17 mouse cellular contexts compared by ENCODE assay signal in the genomic region with DNA sequence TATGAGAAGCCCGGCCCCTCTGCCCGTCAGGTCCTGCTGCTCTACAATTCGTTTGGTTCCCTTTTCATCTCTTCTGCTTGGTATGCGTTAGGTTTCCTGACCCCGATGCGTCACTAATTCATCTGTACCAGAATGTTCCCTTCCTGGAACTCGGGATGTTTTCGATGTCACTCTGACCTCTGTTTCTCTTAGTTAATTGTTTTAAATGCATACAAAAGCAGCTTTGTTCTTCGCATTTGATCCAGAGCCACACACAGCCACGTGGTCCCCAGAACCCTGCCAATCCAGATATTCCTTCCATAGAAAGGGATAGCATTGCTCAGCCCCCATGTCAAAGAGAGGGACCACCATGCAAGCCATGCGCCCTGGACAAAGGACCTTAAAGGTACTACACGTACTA. TPM values are rescaled to one million over a fixed set of nuclear protein-coding genes. Genes with fewer than 3 reads are reported as not detected.
DNase-seq lines count a peak whose midpoint lies in the region; TF ChIP-seq lines count a peak whose summit lies in the region.
"Had no signal": no experiment of that assay in that cellular context is flagged by ENCODE, and none has a peak within 500 bp of the region (broad histone marks: within the 10 kb centered on the region; RNA-seq: fewer than 3 reads in every experiment).

No protein-coding gene starts in this region.

- peaks cover 11% of the 10 kb centered on the region for H3K36me3 ChIP-seq in heart, embryonic 10.5 days
- peaks cover 30% of the 10 kb centered on the region for H3K36me3 ChIP-seq in embryonic facial prominence, embryonic 10.5 days (replicated peaks)

- no peak overlapping the region for H3K4me3 ChIP-seq in heart, embryonic 10.5 days
- no peak overlapping the region for H3K4me3 ChIP-seq in embryonic facial prominence, embryonic 10.5 days
- no peak overlapping the region for H3K4me3 ChIP-seq in left cerebral cortex, adult 2 months
- H3K4me3 ChIP-seq: heart, embryonic 12.5 days; hindbrain, embryonic 12.5 days; kidney, embryonic 15.5 days; limb, embryonic 15.5 days; midbrain, embryonic 13.5 days had no signal

- intact Hi-C loops in left cerebral cortex, adult 2 months (cut with DNase I): no loop called here

- 80% methylated on average over 12 of the region's 12 CpGs for WGBS in heart, embryonic 10.5 days
- WGBS in embryonic facial prominence, embryonic 10.5 days: 47% methylated on average over 12 of the region's 12 CpGs

- H3K27me3 ChIP-seq in heart, embryonic 10.5 days (ENCODE audit: insufficient read depth, poor library complexity, severe bottlenecking): no peaks in the 10 kb centered on the region
- no peaks in the 10 kb centered on the region for H3K27me3 ChIP-seq in embryonic facial prominence, embryonic 10.5 days (replicated peaks; ENCODE audit: low read depth, poor library complexity, severe bottlenecking)
- H3K27me3 ChIP-seq: CH12.LX; heart, embryonic 12.5 days; hindbrain, embryonic 12.5 days; kidney, embryonic 15.5 days; limb, embryonic 15.5 days; midbrain, embryonic 13.5 days had no signal

- no peak overlapping the region for H3K27ac ChIP-seq in heart, embryonic 10.5 days
- H3K27ac ChIP-seq in embryonic facial prominence, embryonic 10.5 days (replicated peaks): peak overlapping the region; percentile 14; the same call in 1 of the 2 replicates
- peak overlapping the region; percentile 78 for H3K27ac ChIP-seq in left cerebral cortex, adult 2 months
- H3K27ac ChIP-seq: hindbrain, embryonic 12.5 days; kidney, embryonic 15.5 days; limb, embryonic 15.5 days; midbrain, embryonic 13.5 days had no signal

- no peaks in the 10 kb centered on the region for H3K9me3 ChIP-seq in heart, embryonic 10.5 days
- no peaks in the 10 kb centered on the region for H3K9me3 ChIP-seq in embryonic facial prominence, embryonic 10.5 days
- H3K9me3 ChIP-seq: heart, embryonic 12.5 days; hindbrain, embryonic 12.5 days; kidney, embryonic 15.5 days; limb, embryonic 15.5 days; midbrain, embryonic 13.5 days had no signal

- H3K4me1 ChIP-seq in heart, embryonic 10.5 days: no peaks in the 10 kb centered on the region
- H3K4me1 ChIP-seq in embryonic facial prominence, embryonic 10.5 days: peaks cover 5% of the 10 kb centered on the region; the same call in 1 of the 2 replicates
- H3K4me1 ChIP-seq: heart, embryonic 12.5 days; hindbrain, embryonic 12.5 days; kidney, embryonic 15.5 days; limb, embryonic 15.5 days; midbrain, embryonic 13.5 days had no signal

- no peak for TF ChIP-seq CTCF in left cerebral cortex, adult 2 months (IDR thresholded peaks at IDR 0.05)

- DNase-seq in heart, adult 11 months: peak; percentile 45
- no peak for DNase-seq in heart, embryonic 10.5 days (ENCODE audit: low spot score)
- DNase-seq in brain, adult 2 months (ENCODE audit: low read depth, low spot score): peak; percentile 90
- DNase-seq in embryonic facial prominence, embryonic 10.5 days (ENCODE audit: low spot score): peak; percentile 26
- DNase-seq in left cerebral cortex, adult 2 months (ENCODE audit: extremely low spot score in 1 of 2, low spot score in 2 of 2): peak in 1 of 2 experiments; percentile 32
- DNase-seq in lung, postnatal 36 days: no peak
- no peak for DNase-seq in heart, adult 9 months (ENCODE audit: low spot score in 2 of 2)
- no peak for DNase-seq in thymus, postnatal 10 days (ENCODE audit: low spot score in 2 of 2)
- DNase-seq: adrenal gland, postnatal 36 days; lung, postnatal 10 days had no signal

RNA-seq across cellular contexts. Expression of a gene that starts 20.2 kb away (rescaled TPM):
- 15.3 and 22.1 TPM in 2 replicates for polyA plus RNA-seq in heart, embryonic 10.5 days (2016; fragmentation: Nextera tagmentation; extraction: Ambion mirVana)
- polyA plus RNA-seq in embryonic facial prominence, embryonic 10.5 days (2016; fragmentation: Nextera tagmentation; extraction: Ambion mirVana): 19.2 and 20.6 TPM in 2 replicates
- 100 to 1,000 TPM; 110 to 114 TPM for total RNA-seq in left cerebral cortex, adult 2 months (2021)
- total RNA-seq: neutrophil, adult 5-6 weeks had no signal

Comparison
In these comparisons a context has a peak if more than half of its experiments do, and no peak if none do; other contexts are left out.
1. DNase-seq: peak in heart, adult 11 months (single experiment), brain, adult 2 months (single experiment) and embryonic facial prominence, embryonic 10.5 days (single experiment); none in heart, embryonic 10.5 days (single experiment), lung, postnatal 36 days (single experiment), heart, adult 9 months (0 of 2) and thymus, postnatal 10 days (0 of 2).